Mouse (Mus musculus): ENCODE measurements around the gene Ier3. TPM values are rescaled to one million over a fixed set of nuclear protein-coding genes. Genes with fewer than 3 reads are reported as not detected.
A peak's percentile ranks its signal among the peaks of the same experiment; 100 is the strongest.

Ier3 gene
- polyA plus RNA-seq (2016; fragmentation: Nextera tagmentation; extraction: Ambion mirVana): 16.8 and 19.9 TPM in 2 replicates

DNA sequence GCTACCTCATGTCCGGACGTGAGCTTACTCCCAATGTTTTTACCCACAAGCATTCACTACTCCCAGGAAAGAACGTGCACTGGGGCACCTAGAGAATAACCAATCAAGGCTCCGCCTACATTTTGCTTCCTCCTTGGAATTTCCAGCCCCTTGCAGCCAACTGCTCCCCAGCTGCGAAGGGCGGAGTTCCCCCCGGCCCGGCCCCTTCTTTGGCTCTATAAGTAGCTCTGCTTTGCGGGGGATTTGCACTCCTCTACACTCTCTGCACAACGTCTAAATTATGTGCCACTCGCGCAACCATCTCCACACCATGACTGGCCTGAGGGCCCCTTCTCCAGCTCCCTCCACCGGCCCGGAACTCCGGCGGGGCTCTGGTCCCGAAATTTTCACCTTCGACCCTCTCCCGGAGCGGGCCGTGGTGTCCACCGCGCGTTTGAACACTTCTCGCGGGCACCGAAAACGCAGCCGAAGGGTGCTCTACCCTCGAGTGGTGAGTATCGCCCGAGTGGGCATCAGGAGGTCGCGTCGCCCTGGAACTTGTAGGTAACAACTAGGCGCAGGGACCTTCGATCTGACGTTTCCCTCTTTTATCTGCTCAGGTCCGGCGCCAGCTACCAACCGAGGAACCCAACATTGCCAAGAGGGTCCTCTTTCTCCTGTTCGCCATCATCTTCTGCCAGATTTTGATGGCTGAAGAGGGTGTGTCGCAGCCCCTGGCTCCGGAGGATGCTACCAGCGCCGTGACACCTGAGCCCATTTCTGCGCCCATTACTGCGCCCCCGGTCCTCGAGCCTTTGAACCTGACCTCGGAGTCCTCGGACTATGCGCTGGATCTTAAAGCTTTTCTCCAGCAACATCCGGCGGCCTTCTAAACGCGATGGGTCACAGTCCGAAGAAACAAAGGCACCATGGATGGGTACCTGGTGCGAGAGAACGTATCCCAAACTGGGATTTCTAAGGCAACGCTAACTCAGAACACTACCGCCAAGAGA lies at the start of gene Ier3:
Gene Ier3 (plus strand): TSS at position 246 of the 992 bp plus-strand sequence.
- Histone ChIP-seq H3K4me2 (peak within 1 kb of the TSS; percentile 95), H3K27me3 (replicated peaks) (no peaks in the 10 kb centered on the region), H3K4me1 (peaks cover 72% of the 10 kb centered on the region), H3K27ac (peak within 1 kb of the TSS; percentile 97), H3K9me3 (replicated peaks) (no peaks in the 10 kb centered on the region), H3K36me3 (peaks cover 21% of the 10 kb centered on the region), H3K9ac (peak within 1 kb of the TSS; percentile 85), H3K4me3 (peak within 1 kb of the TSS; percentile 81)
- peak; percentile 43 for ATAC-seq
- WGBS (ENCODE audit: insufficient replicate concordance): under 1% methylated on average over 62 of the region's 62 CpGs

DNA sequence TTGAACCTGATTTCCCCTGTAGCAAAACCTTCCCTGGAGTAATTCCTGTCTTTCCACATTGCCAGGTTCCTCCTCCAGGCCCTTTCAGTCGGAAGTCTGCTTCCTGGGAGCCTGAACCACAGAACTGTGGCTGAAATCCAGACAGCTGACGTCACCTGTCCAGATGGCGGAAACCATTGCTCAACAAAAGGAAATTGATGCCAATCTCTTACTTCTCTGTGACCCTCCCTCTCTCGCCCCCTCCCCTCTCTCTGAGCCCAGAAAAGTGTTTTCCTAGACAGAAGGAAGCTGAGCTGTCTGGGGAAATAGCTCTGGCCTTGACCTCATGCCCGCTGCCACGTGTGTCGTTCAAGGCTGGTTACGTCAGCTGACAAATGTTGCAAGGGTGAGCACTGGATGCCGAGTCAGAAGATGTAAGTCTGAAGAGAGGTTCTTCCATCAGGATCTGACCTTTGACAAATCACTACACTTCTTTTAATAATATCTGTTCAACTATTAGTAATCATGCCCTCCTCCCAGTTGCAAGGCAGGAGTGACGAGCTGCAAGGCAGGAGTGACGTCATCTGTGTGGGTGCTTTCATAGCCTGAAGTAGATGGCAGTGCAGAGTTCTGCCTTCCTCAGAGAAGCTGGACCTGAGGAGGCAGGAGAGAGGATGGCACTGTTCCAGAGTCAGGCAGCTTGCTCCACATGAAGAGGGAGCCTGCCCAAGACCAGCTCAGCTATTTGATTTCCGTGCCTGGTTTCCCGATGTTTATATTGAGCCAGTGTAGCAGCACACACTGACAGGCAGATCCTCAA lies 44.5 kb upstream of the Ier3 start:
- Histone ChIP-seq H3K4me1 (peaks cover 32% of the 10 kb centered on the region), H3K27ac (no peak overlapping the region), H3K4me3 (no peak overlapping the region), H3K27me3 (replicated peaks) (no peaks in the 10 kb centered on the region; the same call in 1 of the 2 replicates), H3K4me2 (no peak overlapping the region), H3K9me3 (replicated peaks) (no peaks in the 10 kb centered on the region), H3K36me3 (no peaks in the 10 kb centered on the region), H3K9ac (no peak overlapping the region)
- 30% methylated on average over 13 of the region's 13 CpGs for WGBS (ENCODE audit: insufficient replicate concordance)
- no peak for ATAC-seq

GRCm38 (mm10) chr17:35778965-35779364 lies 42.5 kb upstream of the Ier3 start:
- 55% methylated on average over 6 of the region's 6 CpGs for WGBS (ENCODE audit: insufficient replicate concordance)
- no peak overlapping the region for H3K9ac ChIP-seq
- H3K4me1 ChIP-seq: peaks cover 40% of the 10 kb centered on the region
- H3K27ac ChIP-seq: no peak overlapping the region
- no peak for ATAC-seq
- no peaks in the 10 kb centered on the region for H3K36me3 ChIP-seq
- no peak overlapping the region for H3K4me3 ChIP-seq
- no peaks in the 10 kb centered on the region for H3K9me3 ChIP-seq (replicated peaks)
- no peaks in the 10 kb centered on the region for H3K27me3 ChIP-seq (replicated peaks)
- no peak overlapping the region for H3K4me2 ChIP-seq

GRCm38 (mm10) chr17:35779466-35780205 lies 41.8 kb upstream of the Ier3 start:
- Histone ChIP-seq H3K4me1 (peaks cover 46% of the 10 kb centered on the region), H3K27me3 (replicated peaks) (no peaks in the 10 kb centered on the region), H3K9ac (no peak overlapping the region), H3K4me2 (no peak overlapping the region), H3K27ac (no peak overlapping the region), H3K4me3 (no peak overlapping the region), H3K36me3 (no peaks in the 10 kb centered on the region), H3K9me3 (replicated peaks) (no peaks in the 10 kb centered on the region)
- 45% methylated on average over 10 of the region's 10 CpGs for WGBS (ENCODE audit: insufficient replicate concordance)
- ATAC-seq: no peak

- 26% methylated on average over 7 of the region's 7 CpGs for WGBS (ENCODE audit: insufficient replicate concordance)
- H3K9me3 ChIP-seq (replicated peaks): no peaks in the 10 kb centered on the region
These were observed 41.1 kb upstream of the Ier3 start for GRCm38 (mm10) chr17:35780362-35780761.

DNA sequence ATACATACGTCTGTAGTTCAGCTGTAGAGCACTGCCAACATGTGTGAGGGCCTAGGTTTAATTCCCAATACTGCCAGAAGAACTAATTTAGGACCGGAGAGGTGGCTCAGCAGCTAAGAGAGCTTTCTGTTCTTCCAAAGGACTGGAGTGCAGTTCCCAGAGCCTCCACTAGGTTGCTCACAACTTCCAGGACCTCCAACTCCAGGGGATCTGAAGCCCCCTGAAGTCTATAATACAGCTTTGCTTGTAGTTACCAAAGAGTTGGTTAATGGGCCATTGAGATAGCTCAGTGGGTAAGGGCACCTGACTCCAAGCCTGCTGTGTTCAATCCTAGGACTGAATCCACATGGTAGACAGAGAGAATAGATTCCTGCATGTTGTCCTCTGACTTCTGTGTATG lies 39.1 kb upstream of the Ier3 start:
- H3K4me2 ChIP-seq: no peak overlapping the region
- no peaks in the 10 kb centered on the region for H3K9me3 ChIP-seq (replicated peaks)
- H3K27ac ChIP-seq: no peak overlapping the region
- ATAC-seq: no peak
- H3K9ac ChIP-seq: no peak overlapping the region
- 59% methylated on average over 2 of the region's 2 CpGs for WGBS (ENCODE audit: insufficient replicate concordance)
- H3K4me1 ChIP-seq: peaks cover 40% of the 10 kb centered on the region
- no peak overlapping the region for H3K4me3 ChIP-seq
- H3K36me3 ChIP-seq: no peaks in the 10 kb centered on the region
- H3K27me3 ChIP-seq (replicated peaks): no peaks in the 10 kb centered on the region

More at GRCm38 (mm10) chr17:35780362-35780761, 41.1 kb upstream of the Ier3 start:
- no peak for ATAC-seq
- H3K27me3 ChIP-seq (replicated peaks): no peaks in the 10 kb centered on the region
- H3K36me3 ChIP-seq: no peaks in the 10 kb centered on the region
- H3K27ac ChIP-seq: no peak overlapping the region
- no peak overlapping the region for H3K4me3 ChIP-seq
- no peak overlapping the region for H3K4me2 ChIP-seq
- H3K9ac ChIP-seq: no peak overlapping the region
- peaks cover 51% of the 10 kb centered on the region for H3K4me1 ChIP-seq

DNA sequence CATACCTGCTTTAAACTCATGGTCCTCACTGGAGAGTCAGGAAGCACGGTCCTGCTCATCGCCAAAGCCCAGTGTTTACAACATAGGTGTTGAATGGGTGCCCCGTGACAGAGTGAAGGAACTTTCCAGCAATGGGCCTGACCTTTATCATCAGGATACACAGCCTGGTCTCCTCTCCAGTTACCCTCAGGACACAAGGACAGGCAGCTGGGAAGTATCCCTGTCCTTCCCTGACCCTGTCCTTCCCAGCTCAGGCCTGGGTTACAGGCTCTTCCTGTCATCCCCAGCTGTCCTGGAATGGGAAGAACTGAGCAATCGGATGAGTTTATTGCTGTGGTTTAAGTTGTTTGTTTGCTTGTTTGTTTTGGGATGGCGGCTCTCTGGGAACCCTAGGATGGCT lies 38.6 kb upstream of the Ier3 start:
- Histone ChIP-seq H3K27me3 (replicated peaks) (no peaks in the 10 kb centered on the region), H3K9me3 (replicated peaks) (no peaks in the 10 kb centered on the region), H3K4me3 (no peak overlapping the region), H3K4me2 (no peak overlapping the region), H3K36me3 (no peaks in the 10 kb centered on the region), H3K9ac (no peak overlapping the region), H3K27ac (no peak overlapping the region), H3K4me1 (peaks cover 38% of the 10 kb centered on the region)
- 83% methylated on average over 5 of the region's 5 CpGs for WGBS (ENCODE audit: insufficient replicate concordance)
- no peak for ATAC-seq

- Histone ChIP-seq H3K36me3 (no peaks in the 10 kb centered on the region), H3K4me1 (peaks cover 37% of the 10 kb centered on the region), H3K27ac (peak overlapping the region; percentile 48; the same call in 1 of the 2 replicates), H3K9ac (peak overlapping the region; percentile 29; the same call in 1 of the 2 replicates), H3K4me3 (no peak overlapping the region), H3K27me3 (replicated peaks) (no peaks in the 10 kb centered on the region), H3K4me2 (no peak overlapping the region), H3K9me3 (replicated peaks) (no peaks in the 10 kb centered on the region)
- 51% methylated on average over 6 of the region's 6 CpGs for WGBS (ENCODE audit: insufficient replicate concordance)
- ATAC-seq: peak; percentile 73
These were observed 37.5 kb upstream of the Ier3 start for GRCm38 (mm10) chr17:35783944-35784343.

DNA sequence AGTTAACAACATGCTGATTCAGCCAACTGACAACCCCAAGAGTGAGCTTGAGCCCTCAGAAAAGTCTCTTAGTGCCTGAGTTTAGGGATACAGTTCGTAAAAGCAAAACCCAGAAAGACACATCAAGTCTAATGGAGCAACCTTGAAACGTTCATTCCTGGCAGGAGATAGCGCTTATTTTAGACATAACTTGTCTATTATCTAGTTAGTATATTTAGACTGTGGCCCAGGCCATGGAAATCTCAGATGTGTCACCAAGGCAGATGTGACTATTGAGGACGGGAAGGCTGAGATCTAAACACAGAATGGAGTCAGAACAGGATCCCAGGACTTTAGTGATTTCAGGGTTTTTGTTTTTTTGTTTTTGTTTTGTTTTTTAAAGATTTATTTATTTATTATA lies 36.3 kb upstream of the Ier3 start:
- Histone ChIP-seq H3K36me3 (no peaks in the 10 kb centered on the region), H3K4me3 (no peak overlapping the region), H3K9me3 (replicated peaks) (no peaks in the 10 kb centered on the region), H3K9ac (no peak overlapping the region), H3K4me2 (no peak overlapping the region), H3K4me1 (peaks cover 26% of the 10 kb centered on the region), H3K27ac (no peak overlapping the region), H3K27me3 (replicated peaks) (no peaks in the 10 kb centered on the region)
- 52% methylated on average over 4 of the region's 4 CpGs for WGBS (ENCODE audit: insufficient replicate concordance)
- no peak for ATAC-seq

DNA sequence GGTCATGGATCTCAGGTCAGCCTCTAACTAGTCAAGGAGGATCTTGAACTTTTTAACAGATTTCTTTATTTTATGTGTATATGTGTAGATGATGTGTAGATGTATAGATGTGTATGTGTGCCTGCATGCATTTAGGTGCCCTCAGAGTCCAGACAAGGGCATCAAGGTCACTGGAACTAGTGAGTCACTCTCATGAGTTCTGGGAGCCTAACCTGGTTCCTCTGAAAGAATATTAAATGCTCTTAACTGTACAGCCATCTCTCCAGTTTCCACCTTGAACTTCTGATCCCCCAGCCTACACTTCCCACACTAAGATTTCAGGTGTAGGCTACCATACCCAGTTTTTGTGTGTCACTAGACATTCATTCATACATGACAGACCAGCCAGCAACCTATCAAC lies 34.0 kb upstream of the Ier3 start:
- no peak for ATAC-seq
- Histone ChIP-seq H3K4me1 (peaks cover 19% of the 10 kb centered on the region), H3K4me3 (no peak overlapping the region), H3K27me3 (replicated peaks) (no peaks in the 10 kb centered on the region), H3K9ac (no peak overlapping the region), H3K9me3 (replicated peaks) (no peaks in the 10 kb centered on the region), H3K27ac (no peak overlapping the region), H3K36me3 (no peaks in the 10 kb centered on the region), H3K4me2 (no peak overlapping the region)

- Histone ChIP-seq H3K9me3 (replicated peaks) (no peaks in the 10 kb centered on the region), H3K9ac (no peak overlapping the region), H3K4me1 (peaks cover 19% of the 10 kb centered on the region), H3K36me3 (no peaks in the 10 kb centered on the region), H3K4me3 (no peak overlapping the region), H3K27ac (no peak overlapping the region), H3K27me3 (replicated peaks) (no peaks in the 10 kb centered on the region), H3K4me2 (no peak overlapping the region)
- no peak for ATAC-seq
- 40% methylated on average over 3 of the region's 3 CpGs for WGBS (ENCODE audit: insufficient replicate concordance)
These were observed 33.5 kb upstream of the Ier3 start for GRCm38 (mm10) chr17:35788025-35788424.

Measured in liver, embryonic 12.5 days (tissue).